Mouse (Mus musculus) kidney, postnatal 4 days (tissue): ENCODE data around the gene Pacrg.
A peak's percentile ranks its signal among the peaks of the same experiment; 100 is the strongest.

Experiments
- DNase-seq, 2 experiments: peaks; one replicate each; pipeline ENCODE4 v3.0.0; 2021; ENCODE audit warnings: mixed read lengths in 2 of 2

Gene Pacrg

GRCm38 (mm10) chr17:10620621-10621020, 219.5 kb downstream of the Pacrg start:
- no peak for DNase-seq

GRCm38 (mm10) chr17:10619881-10620280, 220.2 kb downstream of the Pacrg start:
- DNase-seq: no peak

- peak in 1 of 2 experiments; percentile 11 for DNase-seq
Measured at GRCm38 (mm10) chr17:10617656-10618055, 222.5 kb downstream of the Pacrg start.

GRCm38 (mm10) chr17:10615611-10616010, 224.5 kb downstream of the Pacrg start:
- no peak for DNase-seq

GRCm38 (mm10) chr17:10614696-10615095, 225.4 kb downstream of the Pacrg start:
- DNase-seq: no peak

- DNase-seq: no peak
Measured at GRCm38 (mm10) chr17:10611626-10612025, 228.5 kb downstream of the Pacrg start.

GRCm38 (mm10) chr17:10608146-10608545, 232.0 kb downstream of the Pacrg start:
- no peak for DNase-seq

- no peak for DNase-seq
Measured at GRCm38 (mm10) chr17:10606090-10606489, 234.0 kb downstream of the Pacrg start.

GRCm38 (mm10) chr17:10597741-10598140, 242.4 kb downstream of the Pacrg start:
- DNase-seq: no peak

- DNase-seq: no peak
Measured at GRCm38 (mm10) chr17:10589604-10590003, 250.5 kb downstream of the Pacrg start.

GRCm38 (mm10) chr17:10588922-10589400, 251.2 kb downstream of the Pacrg start:
- DNase-seq: no peak

GRCm38 (mm10) chr17:10583301-10583700, 256.8 kb downstream of the Pacrg start:
- no peak for DNase-seq

GRCm38 (mm10) chr17:10575306-10575705, 264.8 kb downstream of the Pacrg start:
- DNase-seq: no peak

GRCm38 (mm10) chr17:10572436-10572835, 267.7 kb downstream of the Pacrg start:
- DNase-seq: no peak

- DNase-seq: no peak
Measured at GRCm38 (mm10) chr17:10569270-10569669, 270.8 kb downstream of the Pacrg start.

- DNase-seq: no peak
Measured at GRCm38 (mm10) chr17:10567411-10567810, 272.7 kb downstream of the Pacrg start.

GRCm38 (mm10) chr17:10564191-10564590, 275.9 kb downstream of the Pacrg start:
- DNase-seq: no peak

- DNase-seq: no peak
Measured at GRCm38 (mm10) chr17:10562871-10563270, 277.2 kb downstream of the Pacrg start.

GRCm38 (mm10) chr17:10560053-10560452, 280.1 kb downstream of the Pacrg start:
- DNase-seq: no peak

GRCm38 (mm10) chr17:10558671-10559070, 281.4 kb downstream of the Pacrg start:
- no peak for DNase-seq

GRCm38 (mm10) chr17:10552295-10553056, 287.6 kb downstream of the Pacrg start:
- DNase-seq: no peak

- DNase-seq: peak in 1 of 2 experiments; percentile 12
Measured at GRCm38 (mm10) chr17:10550781-10551520, 289.2 kb downstream of the Pacrg start.

- no peak for DNase-seq
Measured at GRCm38 (mm10) chr17:10549825-10550224, 290.3 kb downstream of the Pacrg start.

GRCm38 (mm10) chr17:10548969-10549368, 291.1 kb downstream of the Pacrg start:
- DNase-seq: no peak
